Mouse (Mus musculus): ENCODE results near the gene Izumo4. TPM values are rescaled to one million over a fixed set of nuclear protein-coding genes. Genes with fewer than 3 reads are reported as not detected.

The Izumo4 gene
- polyA plus RNA-seq, 1 experiment from 2014 or later = 12.2 TPM

DNA sequence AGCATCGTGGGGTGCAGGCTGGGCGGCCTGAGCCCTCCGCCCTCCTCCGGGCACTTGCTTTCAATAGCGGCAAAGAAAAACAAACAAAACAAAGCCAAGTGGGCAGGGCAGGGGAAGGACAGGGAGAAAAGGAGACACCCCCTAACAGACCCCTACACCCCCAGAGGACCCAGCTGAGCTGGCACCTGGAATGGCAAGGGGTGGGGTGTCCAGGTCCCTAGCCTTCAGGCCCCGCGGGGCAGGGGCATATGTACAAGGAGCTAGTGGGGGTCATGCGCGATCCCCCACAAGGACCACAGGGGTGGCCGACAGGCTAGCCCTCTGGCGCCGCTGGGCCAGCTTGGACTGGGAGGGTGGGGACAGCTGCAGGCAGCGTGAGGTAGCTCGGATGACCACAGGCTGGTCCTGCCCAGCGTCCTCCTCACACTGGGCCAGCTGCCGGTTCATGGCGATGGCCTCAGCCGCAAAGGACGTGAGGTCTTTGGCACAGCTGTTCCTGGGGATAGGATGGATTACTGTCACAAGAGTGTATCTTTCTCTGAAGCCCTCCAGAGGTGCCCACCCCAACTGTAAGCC is 35.1 kb upstream of the Izumo4 start:
- Histone ChIP-seq H3K27ac (ENCODE audit: low read depth, low read length) (no peak overlapping the region), H3K4me1 (replicated peaks; ENCODE audit: control insufficient read depth, insufficient read depth, low read length) (peaks cover 4% of the 10 kb centered on the region; the same call in 1 of the 2 replicates), H3K4me3 (ENCODE audit: low read depth, low read length) (no peak overlapping the region), H3K36me3 (ENCODE audit: control insufficient read depth, insufficient read depth) (peaks cover 61% of the 10 kb centered on the region), H3K4me2 (replicated peaks; ENCODE audit: low read depth) (no peak overlapping the region), H3K9me3 (ENCODE audit: control insufficient read depth) (no peaks in the 10 kb centered on the region), H3K27me3 (replicated peaks; ENCODE audit: control insufficient read depth, insufficient read depth, low read length) (no peaks in the 10 kb centered on the region), H3K9ac (ENCODE audit: low read depth, low read length) (no peak overlapping the region)
- TF ChIP-seq CTCF (IDR thresholded peaks at IDR 0.05; ENCODE audit: low read depth) = no peak
- 78% methylated on average over 19 of the region's 19 CpGs for WGBS
- no peak for ATAC-seq

DNA sequence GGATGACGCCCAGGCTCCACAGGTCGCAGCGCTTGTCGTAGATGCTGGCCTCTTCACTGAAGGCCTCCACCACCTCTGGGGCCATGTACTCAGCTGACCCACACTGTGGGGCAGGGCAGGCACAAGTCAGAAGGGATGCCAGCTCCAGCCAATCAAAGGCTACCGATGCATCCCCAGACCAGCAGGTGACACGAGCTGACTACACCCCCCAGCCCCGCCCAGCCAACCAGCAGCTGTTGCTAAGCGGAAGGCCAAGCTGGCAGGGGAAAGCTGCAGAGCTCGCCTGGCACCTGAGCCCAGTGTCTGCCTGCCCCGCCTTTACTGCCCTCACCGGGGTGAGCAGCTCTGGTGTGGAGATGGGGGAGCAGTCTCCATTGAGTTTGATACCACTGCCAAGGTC is 33.4 kb upstream of the Izumo4 start:
- Histone ChIP-seq H3K4me3 (ENCODE audit: low read depth, low read length) (no peak overlapping the region), H3K9ac (ENCODE audit: low read depth, low read length) (no peak overlapping the region), H3K4me1 (replicated peaks; ENCODE audit: control insufficient read depth, insufficient read depth, low read length) (peaks cover 5% of the 10 kb centered on the region), H3K36me3 (ENCODE audit: control insufficient read depth, insufficient read depth) (peaks cover 69% of the 10 kb centered on the region), H3K4me2 (replicated peaks; ENCODE audit: low read depth) (no peak overlapping the region), H3K27ac (ENCODE audit: low read depth, low read length) (no peak overlapping the region), H3K9me3 (ENCODE audit: control insufficient read depth) (no peaks in the 10 kb centered on the region), H3K27me3 (replicated peaks; ENCODE audit: control insufficient read depth, insufficient read depth, low read length) (no peaks in the 10 kb centered on the region)
- TF ChIP-seq CTCF (IDR thresholded peaks at IDR 0.05; ENCODE audit: low read depth) = no peak
- peak; percentile 18; the same call in 1 of the 2 replicates for ATAC-seq
- 61% methylated on average over 11 of the region's 11 CpGs for WGBS

DNA sequence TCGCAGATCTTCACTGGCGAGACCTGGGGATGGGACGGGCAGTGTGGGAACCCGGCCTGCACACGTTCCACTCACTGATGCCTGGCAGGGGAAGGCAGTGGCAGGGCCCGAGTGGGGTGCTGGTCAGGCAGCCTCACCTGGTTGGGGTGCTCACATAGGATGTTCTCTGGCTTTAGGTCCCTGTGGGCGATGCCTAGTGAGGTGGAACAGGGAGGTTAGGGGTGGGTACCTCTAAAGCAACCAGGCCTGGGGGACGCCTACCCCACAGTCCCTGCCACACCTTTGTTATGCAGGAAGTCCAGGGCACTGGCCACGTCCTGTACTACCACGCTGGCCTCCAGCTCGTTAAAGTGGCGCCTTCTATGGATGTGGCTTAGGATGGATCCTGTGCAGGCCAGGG is 33.0 kb upstream of the Izumo4 start:
- Histone ChIP-seq H3K4me2 (replicated peaks; ENCODE audit: low read depth) (no peak overlapping the region), H3K36me3 (ENCODE audit: control insufficient read depth, insufficient read depth) (peaks cover 69% of the 10 kb centered on the region), H3K4me1 (replicated peaks; ENCODE audit: control insufficient read depth, insufficient read depth, low read length) (peaks cover 9% of the 10 kb centered on the region), H3K9me3 (ENCODE audit: control insufficient read depth) (no peaks in the 10 kb centered on the region), H3K4me3 (ENCODE audit: low read depth, low read length) (no peak overlapping the region), H3K27me3 (replicated peaks; ENCODE audit: control insufficient read depth, insufficient read depth, low read length) (no peaks in the 10 kb centered on the region), H3K27ac (ENCODE audit: low read depth, low read length) (no peak overlapping the region), H3K9ac (ENCODE audit: low read depth, low read length) (no peak overlapping the region)
- 79% methylated on average over 12 of the region's 12 CpGs for WGBS
- no peak for TF ChIP-seq CTCF (IDR thresholded peaks at IDR 0.05; ENCODE audit: low read depth)
- ATAC-seq = 0 out of 2 replicates have a peak, but pooled peaks have one; percentile 3

DNA sequence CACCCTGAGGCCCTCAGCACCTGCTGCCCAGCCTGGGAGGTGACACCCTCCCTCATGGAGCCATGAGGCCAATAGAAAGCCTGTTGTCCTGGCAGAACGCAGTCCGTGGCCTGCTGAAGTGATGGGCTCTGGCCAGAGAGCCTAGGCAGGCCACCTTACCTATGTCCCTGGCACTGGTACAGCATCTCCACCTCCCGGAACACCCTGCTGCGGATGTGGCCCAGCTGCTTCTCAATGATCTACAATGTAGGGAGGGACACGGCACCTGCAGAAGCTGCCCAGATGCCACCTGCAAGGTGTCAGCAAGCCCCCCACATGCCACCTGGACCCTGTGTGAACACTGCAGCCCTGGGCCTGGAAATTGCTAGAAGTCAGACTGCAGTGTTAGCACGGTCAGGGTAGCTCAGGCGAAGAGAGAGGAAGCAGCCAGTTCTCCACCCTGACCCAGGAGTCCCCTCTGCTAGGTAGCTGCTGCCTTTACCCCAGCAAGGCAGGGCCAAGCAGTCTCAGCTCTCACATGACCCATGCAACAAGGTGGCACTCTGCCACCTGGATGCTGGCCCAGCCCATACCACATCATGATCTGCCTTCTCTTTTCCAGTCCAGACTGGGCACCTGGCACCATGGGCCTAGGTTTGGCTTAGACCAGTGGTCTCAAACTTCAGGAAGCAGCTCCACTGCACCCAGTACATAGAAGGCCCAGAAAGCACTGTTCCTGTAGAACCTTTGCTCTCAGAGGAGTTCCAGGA is 32.1 kb upstream of the Izumo4 start:
- no peak overlapping the region for H3K4me2 ChIP-seq (replicated peaks; ENCODE audit: low read depth)
- H3K27ac ChIP-seq (ENCODE audit: low read depth, low read length) = peak overlapping the region; percentile 15
- H3K36me3 ChIP-seq (ENCODE audit: control insufficient read depth, insufficient read depth) = peaks cover 69% of the 10 kb centered on the region
- H3K27me3 ChIP-seq (replicated peaks; ENCODE audit: control insufficient read depth, insufficient read depth, low read length) = no peaks in the 10 kb centered on the region
- no peak for TF ChIP-seq CTCF (IDR thresholded peaks at IDR 0.05; ENCODE audit: low read depth)
- no peak overlapping the region for H3K9ac ChIP-seq (ENCODE audit: low read depth, low read length)
- WGBS = 92% methylated on average over 7 of the region's 7 CpGs
- no peak for ATAC-seq
- H3K4me3 ChIP-seq (ENCODE audit: low read depth, low read length) = no peak overlapping the region
- no peaks in the 10 kb centered on the region for H3K9me3 ChIP-seq (ENCODE audit: control insufficient read depth)
- H3K4me1 ChIP-seq (replicated peaks; ENCODE audit: control insufficient read depth, insufficient read depth, low read length) = peaks cover 15% of the 10 kb centered on the region

DNA sequence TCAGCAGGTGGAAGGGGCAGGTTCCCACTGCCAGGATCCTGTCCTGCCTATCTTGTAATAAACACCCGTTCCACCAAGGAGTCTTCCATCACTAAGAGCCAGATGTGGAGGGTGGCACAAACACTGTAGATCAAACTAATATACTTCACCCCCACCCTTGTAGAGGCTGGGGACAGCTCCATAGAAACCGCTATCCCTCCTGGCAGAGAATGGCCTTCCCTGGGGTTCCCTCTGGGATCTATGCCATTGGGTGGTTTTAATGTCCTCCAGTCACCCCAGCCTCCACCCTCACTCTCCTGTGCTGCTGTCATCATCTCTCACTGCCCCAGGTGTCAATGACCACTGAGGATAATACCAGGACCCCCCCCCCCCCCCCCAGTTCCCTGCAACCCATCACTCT is 31.5 kb upstream of the Izumo4 start:
- H3K4me3 ChIP-seq (ENCODE audit: low read depth, low read length) = no peak overlapping the region
- H3K9ac ChIP-seq (ENCODE audit: low read depth, low read length) = no peak overlapping the region
- no peak overlapping the region for H3K27ac ChIP-seq (ENCODE audit: low read depth, low read length)
- H3K27me3 ChIP-seq (replicated peaks; ENCODE audit: control insufficient read depth, insufficient read depth, low read length) = no peaks in the 10 kb centered on the region
- peaks cover 69% of the 10 kb centered on the region for H3K36me3 ChIP-seq (ENCODE audit: control insufficient read depth, insufficient read depth)
- peaks cover 15% of the 10 kb centered on the region for H3K4me1 ChIP-seq (replicated peaks; ENCODE audit: control insufficient read depth, insufficient read depth, low read length)
- H3K4me2 ChIP-seq (replicated peaks; ENCODE audit: low read depth) = no peak overlapping the region
- TF ChIP-seq CTCF (IDR thresholded peaks at IDR 0.05; ENCODE audit: low read depth) = no peak
- H3K9me3 ChIP-seq (ENCODE audit: control insufficient read depth) = no peaks in the 10 kb centered on the region
- ATAC-seq = no peak
- 93% methylated on average over 2 of the region's 2 CpGs for WGBS

DNA sequence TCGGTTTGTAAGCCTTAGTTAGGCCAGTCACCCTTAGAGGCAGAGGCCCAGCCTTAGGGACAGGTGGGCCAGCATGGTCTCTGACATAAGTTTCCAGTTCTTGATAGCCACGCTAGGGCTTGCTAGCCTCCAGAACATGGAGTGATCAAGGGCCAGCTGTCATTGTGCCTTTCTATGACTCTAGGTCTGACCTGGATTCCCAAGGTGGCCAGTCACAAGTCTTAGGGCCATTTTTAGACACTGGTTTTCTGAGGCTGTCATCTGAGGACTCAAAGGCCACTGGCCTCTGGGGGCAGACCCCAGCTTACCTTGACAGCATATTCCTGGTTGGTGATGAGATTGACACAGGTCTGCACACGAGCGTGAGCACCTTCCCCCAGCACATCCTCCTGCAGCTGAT is 30.7 kb upstream of the Izumo4 start:
- H3K9ac ChIP-seq (ENCODE audit: low read depth, low read length) = no peak overlapping the region
- peaks cover 15% of the 10 kb centered on the region for H3K4me1 ChIP-seq (replicated peaks; ENCODE audit: control insufficient read depth, insufficient read depth, low read length)
- no peak for TF ChIP-seq CTCF (IDR thresholded peaks at IDR 0.05; ENCODE audit: low read depth)
- no peak for ATAC-seq
- H3K4me2 ChIP-seq (replicated peaks; ENCODE audit: low read depth) = no peak overlapping the region
- no peaks in the 10 kb centered on the region for H3K9me3 ChIP-seq (ENCODE audit: control insufficient read depth)
- 95% methylated on average over 4 of the region's 4 CpGs for WGBS
- no peak overlapping the region for H3K27ac ChIP-seq (ENCODE audit: low read depth, low read length)
- H3K36me3 ChIP-seq (ENCODE audit: control insufficient read depth, insufficient read depth) = peaks cover 65% of the 10 kb centered on the region
- H3K27me3 ChIP-seq (replicated peaks; ENCODE audit: control insufficient read depth, insufficient read depth, low read length) = no peaks in the 10 kb centered on the region
- H3K4me3 ChIP-seq (ENCODE audit: low read depth, low read length) = no peak overlapping the region
